Mouse (Mus musculus): ENCODE measurements around the gene Churc1.

DNA sequence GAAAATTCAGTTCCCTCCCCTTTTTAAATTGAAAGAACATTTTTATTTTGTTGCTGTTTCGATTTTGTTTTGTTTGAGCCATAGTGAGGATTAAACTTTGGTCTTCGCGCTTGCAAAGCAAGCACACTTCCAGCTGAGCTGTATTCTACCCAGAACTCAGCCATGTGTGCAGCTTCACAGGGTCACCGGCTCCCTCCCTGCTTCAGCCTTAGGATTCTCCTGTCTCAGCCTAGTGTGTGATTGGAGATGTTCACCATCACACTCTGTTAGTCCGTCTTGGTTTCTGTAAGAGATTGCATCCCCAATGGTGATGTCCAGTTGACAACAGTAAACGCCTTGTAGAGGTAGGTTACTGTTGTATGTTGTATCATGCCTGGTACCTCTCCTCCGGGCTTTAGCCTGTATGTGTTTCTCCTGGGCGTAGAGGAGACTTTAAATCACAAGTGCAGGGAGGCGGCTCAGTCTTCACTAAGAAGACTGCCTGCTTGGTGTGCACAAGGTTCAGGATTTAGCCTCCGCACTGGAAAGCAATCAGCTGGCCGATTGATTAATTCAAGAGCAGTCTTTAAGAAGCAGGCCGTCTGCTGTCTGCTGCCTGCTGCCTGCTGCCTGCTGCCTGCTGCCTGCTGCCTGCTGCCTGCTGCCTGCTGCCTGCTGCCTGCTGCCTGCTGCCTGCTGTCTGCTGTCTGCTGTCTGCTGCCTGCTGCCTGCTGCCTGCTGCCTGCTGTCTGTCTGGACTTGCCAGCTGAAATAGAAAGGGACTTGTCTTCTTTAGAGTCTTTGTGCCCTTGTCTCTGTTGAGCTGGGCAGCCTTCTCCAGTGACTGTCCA, 15.5 kb downstream of the Churc1 start:
- TF ChIP-seq GATA1 (IDR thresholded peaks at IDR 0.05; ENCODE audit: borderline replicate concordance, low read length) (no peak), FLI1 (IDR thresholded peaks at IDR 0.05; ENCODE audit: low read length) (no peak)

Measured in megakaryocyte, embryonic 14.5 days (primary cell).